Mouse (Mus musculus) forebrain, embryonic 14.5 days (tissue): ENCODE results near the gene Asb18. TPM values are rescaled to one million over a fixed set of nuclear protein-coding genes. Genes with fewer than 3 reads are reported as not detected.
A peak's percentile ranks its signal among the peaks of the same experiment; 100 is the strongest.

Experiments
- ATAC-seq: fragments of 200-750 bp; cut with Nextera tagmentation; 2 replicates; pipeline ENCODE4 v1.8.0; 2017; ENCODE audit warnings: mild to moderate bottlenecking, moderate library complexity
- DNase-seq: peaks from one replicate; pipeline ENCODE4 v3.0.0-alpha.2; 2015; ENCODE audit warnings: low spot score
- H3K27ac ChIP-seq: fragments of 300-500 bp; sonication (generic); 2 replicates; pipeline ENCODE4 v1.5.1; 2014; ENCODE audit warnings: low read depth, mild to moderate bottlenecking, control low read depth, low read length, moderate library complexity
- H3K27me3 ChIP-seq: fragments of 300-500 bp; sonication (generic); replicated peaks from 2 replicates; pipeline ENCODE4 v1.6.1; 2014; ENCODE audit warnings: low read length, control low read depth, mixed read lengths; ENCODE audit not compliant: control insufficient read depth, insufficient read depth
- H3K36me3 ChIP-seq: fragments of 300-500 bp; sonication (generic); 2 replicates; pipeline ENCODE4 v1.6.1; 2014; ENCODE audit warnings: low read length, control low read depth; ENCODE audit not compliant: control insufficient read depth, insufficient read depth
- H3K4me1 ChIP-seq: fragments of 300-500 bp; sonication (generic); 2 replicates; pipeline ENCODE4 v1.6.1; 2014; ENCODE audit warnings: antibody characterized with exemption, low read length, control low read depth; ENCODE audit not compliant: control insufficient read depth, insufficient read depth
- H3K4me2 ChIP-seq: fragments of 300-500 bp; sonication (generic); 2 replicates; pipeline ENCODE4 v1.6.1; 2014; ENCODE audit warnings: mild to moderate bottlenecking, control low read depth, low read length
- H3K4me3 ChIP-seq: fragments of 300-500 bp; sonication (generic); 2 replicates; pipeline ENCODE4 v1.5.1; 2014; ENCODE audit warnings: low read depth, low read length, control low read depth
- H3K9ac ChIP-seq: fragments of 300-500 bp; sonication (generic); 2 replicates; pipeline ENCODE4 v1.6.1; 2014; ENCODE audit warnings: mild to moderate bottlenecking, low read length, control low read depth, moderate library complexity
- H3K9me3 ChIP-seq: fragments of 300-500 bp; sonication (generic); replicated peaks from 2 replicates; pipeline ENCODE4 v1.6.1; 2016; ENCODE audit warnings: low read length, control low read depth, mixed read lengths; ENCODE audit not compliant: control insufficient read depth
- WGBS: fragments of 180-500 bp; shearing (Covaris S2); extraction: QIAGEN DNeasy Blood & Tissue Kit; methylation state at CpG from one replicate; pipeline ENCODE4 v1.1.7; 2014; 5-methylcytosine and 5-hydroxymethylcytosine counted together
- polyA plus RNA-seq: library from polyadenylated mRNA; unstranded; fragments of >200 nt; fragmentation: Nextera tagmentation; extraction: Ambion mirVana; gene quantifications from 2 replicates; pipeline ENCODE4 v1.2.1, GENCODE M21; 2014

Gene Asb18
- polyA plus RNA-seq, 1 experiment from 2014 or later: 0.05 TPM

GRCm38 (mm10) chr1:89928676-89929075 is 85.8 kb downstream of the Asb18 start:
- peak overlapping the region; percentile 35 for H3K4me3 ChIP-seq
- H3K27ac ChIP-seq: no peak overlapping the region
- WGBS: 2% methylated on average over 25 of the region's 25 CpGs
- ATAC-seq (no peak), DNase-seq (no peak)
- peaks cover 97% of the 10 kb centered on the region for H3K27me3 ChIP-seq
- no peaks in the 10 kb centered on the region for H3K36me3 ChIP-seq
- H3K4me1 ChIP-seq: peaks cover 13% of the 10 kb centered on the region
- peak overlapping the region; percentile 20; the same call in 1 of the 2 replicates for H3K4me2 ChIP-seq
- H3K9me3 ChIP-seq: no peaks in the 10 kb centered on the region
- peak overlapping the region; percentile 38; the same call in 1 of the 2 replicates for H3K9ac ChIP-seq

GRCm38 (mm10) chr1:89927061-89927661 is 87.3 kb downstream of the Asb18 start:
- WGBS: 1% methylated on average over 36 of the region's 36 CpGs
- H3K36me3 ChIP-seq: no peaks in the 10 kb centered on the region
- no peak overlapping the region for H3K27ac ChIP-seq
- ATAC-seq (no peak), DNase-seq (peak; percentile 14)
- H3K9me3 ChIP-seq: no peaks in the 10 kb centered on the region
- H3K4me3 ChIP-seq: peak overlapping the region; percentile 5
- peak overlapping the region; percentile 28 for H3K4me2 ChIP-seq
- H3K27me3 ChIP-seq: peaks cover 98% of the 10 kb centered on the region
- H3K4me1 ChIP-seq: peaks cover 13% of the 10 kb centered on the region
- H3K9ac ChIP-seq: no peak overlapping the region; the same call in 1 of the 2 replicates

GRCm38 (mm10) chr1:89926583-89927060 is 87.8 kb downstream of the Asb18 start:
- H3K9ac ChIP-seq: no peak overlapping the region
- peaks cover 98% of the 10 kb centered on the region for H3K27me3 ChIP-seq
- 2% methylated on average over 9 of the region's 9 CpGs for WGBS
- peak overlapping the region; percentile 28 for H3K4me2 ChIP-seq
- DNase-seq: peak; percentile 10
- peaks cover 13% of the 10 kb centered on the region for H3K4me1 ChIP-seq
- ATAC-seq: no peak
- H3K4me3 ChIP-seq: peak overlapping the region; percentile 5
- no peaks in the 10 kb centered on the region for H3K36me3 ChIP-seq
- no peak overlapping the region for H3K27ac ChIP-seq
- H3K9me3 ChIP-seq: no peaks in the 10 kb centered on the region

GRCm38 (mm10) chr1:89925501-89926190 is 88.8 kb downstream of the Asb18 start:
- Histone ChIP-seq H3K27me3 (peaks cover 98% of the 10 kb centered on the region), H3K4me2 (peak overlapping the region; percentile 28), H3K27ac (no peak overlapping the region), H3K4me1 (peaks cover 9% of the 10 kb centered on the region), H3K4me3 (peak overlapping the region; percentile 5; the same call in 1 of the 2 replicates), H3K9me3 (no peaks in the 10 kb centered on the region), H3K9ac (no peak overlapping the region), H3K36me3 (no peaks in the 10 kb centered on the region)
- DNase-seq (peak; percentile 71), ATAC-seq (no peak; the same call in 1 of the 2 replicates)
- WGBS: 4% methylated on average over 12 of the region's 12 CpGs

- DNase-seq (no peak), ATAC-seq (no peak)
- H3K4me1 ChIP-seq: peaks cover 4% of the 10 kb centered on the region; the same call in 1 of the 2 replicates
- no peak overlapping the region for H3K4me3 ChIP-seq
- H3K36me3 ChIP-seq: no peaks in the 10 kb centered on the region
- peaks cover 99% of the 10 kb centered on the region for H3K27me3 ChIP-seq
- no peak overlapping the region for H3K4me2 ChIP-seq
- no peak overlapping the region for H3K27ac ChIP-seq
- no peak overlapping the region for H3K9ac ChIP-seq
- H3K9me3 ChIP-seq: no peaks in the 10 kb centered on the region
- 3% methylated on average over 14 of the region's 14 CpGs for WGBS
Measured at GRCm38 (mm10) chr1:89923642-89924020, 90.8 kb downstream of the Asb18 start.

GRCm38 (mm10) chr1:89922883-89923641 is 91.4 kb downstream of the Asb18 start:
- Histone ChIP-seq H3K4me2 (0 out of 2 replicates have a peak overlapping the region, but pooled peaks have one; percentile 23), H3K9me3 (no peaks in the 10 kb centered on the region), H3K4me3 (no peak overlapping the region), H3K27me3 (peaks cover 99% of the 10 kb centered on the region), H3K4me1 (peaks cover 4% of the 10 kb centered on the region; the same call in 1 of the 2 replicates), H3K9ac (no peak overlapping the region), H3K36me3 (no peaks in the 10 kb centered on the region), H3K27ac (no peak overlapping the region)
- no peak for ATAC-seq
- under 1% methylated on average over 39 of the region's 41 CpGs for WGBS
- DNase-seq: no peak

- peaks cover 4% of the 10 kb centered on the region; the same call in 1 of the 2 replicates for H3K4me1 ChIP-seq
- 2% methylated on average over 7 of the region's 7 CpGs for WGBS
Measured at GRCm38 (mm10) chr1:89922282-89922681, 92.2 kb downstream of the Asb18 start.

GRCm38 (mm10) chr1:89921806-89922205 is 92.7 kb downstream of the Asb18 start:
- peaks cover 4% of the 10 kb centered on the region; the same call in 1 of the 2 replicates for H3K4me1 ChIP-seq
- no peak overlapping the region for H3K4me2 ChIP-seq
- no peak overlapping the region for H3K9ac ChIP-seq
- whole genome bisulfite sequencing: 3% methylated on average over 10 of the region's 10 CpGs
- no peak for DNase-seq
- H3K36me3 ChIP-seq: no peaks in the 10 kb centered on the region
- no peaks in the 10 kb centered on the region for H3K9me3 ChIP-seq
- no peak overlapping the region for H3K4me3 ChIP-seq
- H3K27ac ChIP-seq: no peak overlapping the region
- ATAC-seq: no peak
- peaks cover 99% of the 10 kb centered on the region for H3K27me3 ChIP-seq

More at GRCm38 (mm10) chr1:89922282-89922681, 92.2 kb downstream of the Asb18 start:
- Histone ChIP-seq H3K27me3 (peaks cover 99% of the 10 kb centered on the region), H3K9me3 (no peaks in the 10 kb centered on the region), H3K36me3 (no peaks in the 10 kb centered on the region), H3K9ac (no peak overlapping the region), H3K27ac (no peak overlapping the region), H3K4me2 (no peak overlapping the region), H3K4me3 (no peak overlapping the region)
- DNase-seq: no peak
- no peak for ATAC-seq
